Mouse (Mus musculus) myocyte (in vitro differentiated cells): ENCODE measurements at regions not wholly inside any gene's neighbourhood (a gene's known extent, or its start where the extent isn't known, plus 50 kb on each side); places are given as distances from the start of the nearest gene placed in this dataset.

ENCODE experiments used
- H3K27me3 ChIP-seq: one replicate; pipeline ENCODE4 v1.6.1; 2011; ENCODE audit not compliant: control insufficient read depth, insufficient read depth, insufficient read length
- H3K36me3 ChIP-seq: one replicate; pipeline ENCODE4 v1.6.1; 2011; ENCODE audit not compliant: control insufficient read depth, insufficient read depth
- H3K4me2 ChIP-seq: one replicate; pipeline ENCODE4 v1.6.1; 2011; ENCODE audit warnings: low read depth, control low read depth
- H3K4me3 ChIP-seq: one replicate; pipeline ENCODE4 v1.5.1; 2011; ENCODE audit warnings: mild to moderate bottlenecking, control low read depth, moderate library complexity
- H3K79me2 ChIP-seq: one replicate; pipeline ENCODE4 v1.6.1; 2011; ENCODE audit not compliant: control insufficient read depth, insufficient read depth
- H3ac ChIP-seq: one replicate; pipeline ENCODE4 v1.6.1; 2011; ENCODE audit not compliant: control insufficient read depth, insufficient read length
- CEBPB ChIP-seq: IDR thresholded peaks from 2 replicates; pipeline ENCODE4 v1.6.1; 2011; ENCODE audit warnings: mild to moderate bottlenecking, moderate library complexity; ENCODE audit not compliant: poor library complexity, insufficient read depth, severe bottlenecking
- E2F4 ChIP-seq: IDR thresholded peaks from one replicate; pipeline ENCODE4 v1.6.1; 2011; ENCODE audit warnings: mild to moderate bottlenecking, control low read depth, moderate library complexity; ENCODE audit not compliant: insufficient read depth
- MAX ChIP-seq: IDR thresholded peaks from one replicate; pipeline ENCODE4 v1.6.1; 2011; ENCODE audit warnings: low read depth, mild to moderate bottlenecking, control low read depth
- MYOD1 ChIP-seq, 3 experiments: IDR thresholded peaks; one replicate each; pipeline ENCODE4 v1.6.1; 2011; ENCODE audit warnings: control low read depth in 2 of 3, low read depth in 2 of 3, mild to moderate bottlenecking in 2 of 3, moderate library complexity in 1 of 3; ENCODE audit not compliant: insufficient read length in 2 of 3, control insufficient read depth in 1 of 3
- MYOG ChIP-seq, 3 experiments: IDR thresholded peaks; one replicate each; pipeline ENCODE4 v1.6.1; 2011; ENCODE audit warnings: control low read depth in 2 of 3, low read depth in 2 of 3, mild to moderate bottlenecking in 2 of 3; ENCODE audit not compliant: insufficient read length in 2 of 3, control insufficient read depth in 1 of 3, insufficient read depth in 1 of 3
- POLR2A ChIP-seq: IDR thresholded peaks from one replicate; pipeline ENCODE4 v1.6.1; 2011; ENCODE audit warnings: low read depth, mild to moderate bottlenecking, control low read depth, moderate library complexity; ENCODE audit not compliant: insufficient read length
- POLR2AphosphoS2 ChIP-seq: IDR thresholded peaks from one replicate; pipeline ENCODE4 v1.6.1; 2011; ENCODE audit warnings: low read depth, control low read depth; ENCODE audit not compliant: insufficient read length
- REST ChIP-seq: IDR thresholded peaks from one replicate; pipeline ENCODE4 v1.6.1; 2011; ENCODE audit warnings: mild to moderate bottlenecking, control low read depth, moderate library complexity; ENCODE audit not compliant: insufficient read depth, insufficient read length
- SRF ChIP-seq: IDR thresholded peaks from one replicate; pipeline ENCODE4 v1.6.1; 2011; ENCODE audit warnings: low read depth; ENCODE audit not compliant: control insufficient read depth, insufficient read length
- TCF12 ChIP-seq: IDR thresholded peaks from one replicate; pipeline ENCODE4 v1.6.1; 2011; ENCODE audit warnings: mild to moderate bottlenecking, control low read depth; ENCODE audit not compliant: poor library complexity, insufficient read depth, severe bottlenecking
- TCF3 ChIP-seq: IDR thresholded peaks from one replicate; pipeline ENCODE4 v1.6.1; 2011; ENCODE audit warnings: low read depth, control low read depth; ENCODE audit not compliant: insufficient read length
- USF1 ChIP-seq: IDR thresholded peaks from one replicate; pipeline ENCODE4 v1.6.1; 2011; ENCODE audit warnings: low read depth, mild to moderate bottlenecking, control low read depth, moderate library complexity

GRCm38 (mm10) chr10:66796296-66796695 lies 299.6 kb upstream of the Jmjd1c start:
- H3K36me3 ChIP-seq, result no peaks in the 10 kb centered on the region
- no peaks in the 10 kb centered on the region for H3K79me2 ChIP-seq
- no peak overlapping the region for H3ac ChIP-seq
- no peak for TF ChIP-seq POLR2A
- TF ChIP-seq REST, result no peak
- TF ChIP-seq POLR2AphosphoS2, result no peak
- no peak for TF ChIP-seq E2F4
- no peak for TF ChIP-seq MYOD1 (IDR thresholded peaks at IDR 0.05; ENCODE audit: control insufficient read depth in 1 of 3, insufficient read length in 2 of 3, low read depth in 2 of 3)
- no peak for TF ChIP-seq MAX
- TF ChIP-seq MYOG (IDR thresholded peaks at IDR 0.05; ENCODE audit: control insufficient read depth in 1 of 3, insufficient read depth in 1 of 3, insufficient read length in 2 of 3, low read depth in 2 of 3), result no peak
- no peak for TF ChIP-seq TCF12
- no peak for TF ChIP-seq SRF
- no peak for TF ChIP-seq TCF3
- no peak for TF ChIP-seq CEBPB
- no peak for TF ChIP-seq USF1
- no peak overlapping the region for H3K4me3 ChIP-seq
- H3K4me2 ChIP-seq, result no peak overlapping the region
- H3K27me3 ChIP-seq, result peaks cover 6% of the 10 kb centered on the region

GRCm38 (mm10) chr10:66802691-66803090 lies 293.2 kb upstream of the Jmjd1c start:
- H3ac ChIP-seq, result no peak overlapping the region
- H3K27me3 ChIP-seq, result no peaks in the 10 kb centered on the region
- H3K79me2 ChIP-seq, result no peaks in the 10 kb centered on the region
- no peak overlapping the region for H3K4me3 ChIP-seq
- H3K36me3 ChIP-seq, result no peaks in the 10 kb centered on the region
- TF ChIP-seq MAX, result no peak
- no peak for TF ChIP-seq TCF12
- TF ChIP-seq TCF3, result no peak
- TF ChIP-seq POLR2AphosphoS2, result no peak
- TF ChIP-seq MYOG (IDR thresholded peaks at IDR 0.05; ENCODE audit: control insufficient read depth in 1 of 3, insufficient read depth in 1 of 3, insufficient read length in 2 of 3, low read depth in 2 of 3), result no peak
- TF ChIP-seq E2F4, result no peak
- TF ChIP-seq CEBPB, result no peak
- no peak for TF ChIP-seq USF1
- no peak for TF ChIP-seq POLR2A
- no peak for TF ChIP-seq SRF
- no peak for TF ChIP-seq MYOD1 (IDR thresholded peaks at IDR 0.05; ENCODE audit: control insufficient read depth in 1 of 3, insufficient read length in 2 of 3, low read depth in 2 of 3)
- TF ChIP-seq REST, result no peak
- H3K4me2 ChIP-seq, result no peak overlapping the region

GRCm38 (mm10) chr10:66807261-66807968 lies 288.5 kb upstream of the Jmjd1c start:
- H3K4me2 ChIP-seq, result no peak overlapping the region
- H3ac ChIP-seq, result no peak overlapping the region
- H3K4me3 ChIP-seq, result no peak overlapping the region
- H3K27me3 ChIP-seq, result peaks cover 6% of the 10 kb centered on the region
- H3K79me2 ChIP-seq, result no peaks in the 10 kb centered on the region
- no peaks in the 10 kb centered on the region for H3K36me3 ChIP-seq
- TF ChIP-seq CEBPB (no peak), MYOG (IDR thresholded peaks at IDR 0.05; ENCODE audit: control insufficient read depth in 1 of 3, insufficient read depth in 1 of 3, insufficient read length in 2 of 3, low read depth in 2 of 3) (no peak), POLR2AphosphoS2 (no peak), SRF (no peak), MYOD1 (IDR thresholded peaks at IDR 0.05; ENCODE audit: control insufficient read depth in 1 of 3, insufficient read length in 2 of 3, low read depth in 2 of 3) (no peak), POLR2A (no peak), REST (no peak)

- Histone ChIP-seq H3K4me3 (no peak overlapping the region), H3ac (no peak overlapping the region), H3K36me3 (no peaks in the 10 kb centered on the region), H3K27me3 (peaks cover 6% of the 10 kb centered on the region), H3K4me2 (no peak overlapping the region), H3K79me2 (no peaks in the 10 kb centered on the region)
- TF ChIP-seq MYOG (IDR thresholded peaks at IDR 0.05; ENCODE audit: control insufficient read depth in 1 of 3, insufficient read depth in 1 of 3, insufficient read length in 2 of 3, low read depth in 2 of 3) (no peak), CEBPB (no peak), MYOD1 (IDR thresholded peaks at IDR 0.05; ENCODE audit: control insufficient read depth in 1 of 3, insufficient read length in 2 of 3, low read depth in 2 of 3) (no peak), SRF (no peak), TCF3 (no peak), USF1 (no peak), TCF12 (no peak), REST (no peak), POLR2A (no peak), MAX (no peak), POLR2AphosphoS2 (no peak), E2F4 (no peak)
Observed at GRCm38 (mm10) chr10:66812515-66813260, 283.2 kb upstream of the Jmjd1c start.
